Mouse (Mus musculus) spleen, postnatal 0 days (tissue): ENCODE measurements around the gene Pmm2. TPM values are rescaled to one million over a fixed set of nuclear protein-coding genes. Genes with fewer than 3 reads are reported as not detected.

Source experiments
- polyA plus RNA-seq: library from polyadenylated mRNA; unstranded; fragments of >200 nt; fragmentation: Nextera tagmentation; extraction: Ambion mirVana; gene quantifications from 2 replicates; pipeline ENCODE4 v1.2.1, GENCODE M21; 2015

Gene Pmm2
- 42.8 and 45.5 TPM in 2 replicates for polyA plus RNA-seq

GRCm38 (mm10) chr16:8637217-8638051, at the start of gene Pmm2, which contains the start of gene Tmem186:
Pmm2 (plus strand) TSS chr16:8637674.
Tmem186 (minus strand) TSS chr16:8637712.

GRCm38 (mm10) chr16:8671551-8672349, 34.3 kb downstream of the Pmm2 start, which contains the start of gene Carhsp1:
Carhsp1 (minus strand) TSS chr16:8672155.

GRCm38 (mm10) chr16:8680470-8680869, 43.0 kb downstream of the Pmm2 start, which contains the start of gene Gm5767:
Gm5767 (plus strand) TSS chr16:8680770.

Other genes with a start within 250 kb of the Pmm2 start
- gene Tmem114, start 212.5 kb upstream of the Pmm2 start, polyA plus RNA-seq, result 0.08 TPM in 1 of 2 replicates, not detected in the other
- gene Mettl22, start 166.9 kb upstream of the Pmm2 start, polyA plus RNA-seq, result 9.7 and 11.9 TPM in 2 replicates
- 3.3 and 5.4 TPM in 2 replicates for gene Abat, start 124.2 kb upstream of the Pmm2 start, polyA plus RNA-seq
- 12.2 and 13.0 TPM in 2 replicates for gene Tmem186, start within 50 bp of the Pmm2 start, polyA plus RNA-seq
- 106 and 118 TPM in 2 replicates for gene Carhsp1, start 34.5 kb downstream of the Pmm2 start, polyA plus RNA-seq
- gene Gm5767, start 43.1 kb downstream of the Pmm2 start, polyA plus RNA-seq, result not detected in 2 replicates
- gene Usp7, start 154.6 kb downstream of the Pmm2 start, polyA plus RNA-seq, result 45.7 and 47.2 TPM in 2 replicates
- gene 1810013L24Rik, start 192.4 kb downstream of the Pmm2 start, polyA plus RNA-seq, result 14.2 and 15.3 TPM in 2 replicates